ENCODE assay signal across 27 mouse cellular contexts in the genomic region with DNA sequence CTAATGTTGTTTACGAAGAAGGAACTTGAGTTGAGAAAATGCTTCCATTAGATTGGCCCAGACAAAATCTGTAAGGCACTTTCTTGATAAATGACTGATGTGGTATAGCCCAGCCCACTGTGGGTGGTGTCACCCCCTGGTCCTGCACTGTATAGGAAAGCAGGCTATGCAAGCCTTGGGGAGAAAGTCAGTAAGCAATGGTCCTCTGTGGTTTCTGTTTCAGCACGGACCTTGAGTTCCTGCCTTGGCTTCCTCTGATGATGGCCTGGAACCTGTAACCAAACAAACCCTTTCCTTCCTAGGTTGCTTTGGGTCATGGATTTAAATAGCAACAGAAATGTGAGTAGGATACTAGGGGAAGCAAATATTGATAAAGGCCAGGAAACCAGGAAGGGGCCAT.
A peak's percentile ranks its signal among the peaks of the same experiment; 100 is the strongest.
DNase-seq lines count a peak whose midpoint lies in the region; ATAC-seq and TF ChIP-seq lines count a peak whose summit lies in the region.
"Had no signal": no experiment of that assay in that cellular context is flagged by ENCODE, and none has a peak within 500 bp of the region (broad histone marks: within the 10 kb centered on the region; RNA-seq: fewer than 3 reads in every experiment).

No protein-coding gene starts in this region.

- H3K4me1 ChIP-seq in liver, embryonic 11.5 days (replicated peaks; ENCODE audit: control insufficient read depth, insufficient read depth, low read length): no peaks in the 10 kb centered on the region
- no peaks in the 10 kb centered on the region for H3K4me1 ChIP-seq in liver, embryonic 12.5 days
- H3K4me1 ChIP-seq in stomach, embryonic 14.5 days (ENCODE audit: control insufficient read depth, insufficient read depth, low read length): no peaks in the 10 kb centered on the region
- no peaks in the 10 kb centered on the region for H3K4me1 ChIP-seq in stomach, postnatal 0 days (replicated peaks; ENCODE audit: control insufficient read depth, insufficient read depth)
- no peaks in the 10 kb centered on the region for H3K4me1 ChIP-seq in midbrain, postnatal 0 days (ENCODE audit: insufficient read depth, low read length)
- H3K4me1 ChIP-seq: embryonic facial prominence, embryonic 12.5 days; kidney, embryonic 15.5 days had no signal

- H3K4me2 ChIP-seq in liver, embryonic 11.5 days: no peak overlapping the region
- H3K4me2 ChIP-seq in liver, embryonic 12.5 days: no peak overlapping the region
- H3K4me2 ChIP-seq in stomach, embryonic 14.5 days (replicated peaks; ENCODE audit: low read depth, low read length): no peak overlapping the region
- no peak overlapping the region for H3K4me2 ChIP-seq in stomach, postnatal 0 days (replicated peaks; ENCODE audit: low read depth)
- no peak overlapping the region for H3K4me2 ChIP-seq in midbrain, postnatal 0 days (ENCODE audit: low read depth, low read length, poor library complexity, severe bottlenecking)
- H3K4me2 ChIP-seq: embryonic facial prominence, embryonic 12.5 days; kidney, embryonic 15.5 days had no signal

- no peaks in the 10 kb centered on the region for H3K36me3 ChIP-seq in liver, embryonic 11.5 days (ENCODE audit: control insufficient read depth, insufficient read depth, low read length)
- no peaks in the 10 kb centered on the region for H3K36me3 ChIP-seq in liver, embryonic 12.5 days
- no peaks in the 10 kb centered on the region for H3K36me3 ChIP-seq in stomach, embryonic 14.5 days (ENCODE audit: control insufficient read depth, insufficient read depth, low read length)
- H3K36me3 ChIP-seq in stomach, postnatal 0 days (ENCODE audit: control insufficient read depth, insufficient read depth, low read length): no peaks in the 10 kb centered on the region
- H3K36me3 ChIP-seq in midbrain, postnatal 0 days (ENCODE audit: insufficient read depth, low read length): no peaks in the 10 kb centered on the region
- H3K36me3 ChIP-seq: embryonic facial prominence, embryonic 12.5 days; kidney, embryonic 15.5 days had no signal

- intact Hi-C loops in heart, postnatal 25 days (cut with DNase I): no loop called here

- no peaks in the 10 kb centered on the region for H3K9me3 ChIP-seq in liver, embryonic 11.5 days (ENCODE audit: control insufficient read depth, low read length)
- no peaks in the 10 kb centered on the region for H3K9me3 ChIP-seq in liver, embryonic 12.5 days (replicated peaks)
- no peaks in the 10 kb centered on the region for H3K9me3 ChIP-seq in stomach, embryonic 14.5 days (ENCODE audit: control insufficient read depth, low read depth, low read length)
- H3K9me3 ChIP-seq in stomach, postnatal 0 days (ENCODE audit: control insufficient read depth, low read length): no peaks in the 10 kb centered on the region
- no peaks in the 10 kb centered on the region for H3K9me3 ChIP-seq in midbrain, postnatal 0 days (ENCODE audit: low read length)
- H3K9me3 ChIP-seq: embryonic facial prominence, embryonic 12.5 days; kidney, embryonic 15.5 days had no signal

- H3K4me3 ChIP-seq in liver, embryonic 11.5 days (ENCODE audit: low read depth, low read length): no peak overlapping the region
- no peak overlapping the region for H3K4me3 ChIP-seq in liver, embryonic 12.5 days
- H3K4me3 ChIP-seq in stomach, embryonic 14.5 days (ENCODE audit: low read depth, low read length): no peak overlapping the region
- no peak overlapping the region for H3K4me3 ChIP-seq in stomach, postnatal 0 days (ENCODE audit: low read depth, low read length)
- no peak overlapping the region for H3K4me3 ChIP-seq in midbrain, postnatal 0 days (ENCODE audit: low read depth, low read length)
- H3K4me3 ChIP-seq: embryonic facial prominence, embryonic 12.5 days; kidney, embryonic 15.5 days had no signal

- 56% methylated on average over 2 of the region's 2 CpGs for WGBS in liver, embryonic 11.5 days
- WGBS in liver, embryonic 12.5 days (ENCODE audit: insufficient replicate concordance): 47% methylated on average over 2 of the region's 2 CpGs
- WGBS in stomach, embryonic 14.5 days: 67% methylated on average over 2 of the region's 2 CpGs
- 75% methylated on average over 2 of the region's 2 CpGs for WGBS in stomach, postnatal 0 days
- WGBS in midbrain, postnatal 0 days: 89% methylated on average over 2 of the region's 2 CpGs

- TF ChIP-seq CTCF in stomach, postnatal 0 days (IDR thresholded peaks at IDR 0.05; ENCODE audit: low read depth): no peak
- TF ChIP-seq CTCF in midbrain, postnatal 0 days (IDR thresholded peaks at IDR 0.05): no peak

- no peak overlapping the region for H3K27ac ChIP-seq in liver, embryonic 11.5 days (ENCODE audit: low read depth, low read length)
- no peak overlapping the region for H3K27ac ChIP-seq in liver, embryonic 12.5 days
- H3K27ac ChIP-seq in stomach, embryonic 14.5 days (ENCODE audit: low read length): no peak overlapping the region
- H3K27ac ChIP-seq in stomach, postnatal 0 days (replicated peaks): no peak overlapping the region
- H3K27ac ChIP-seq in midbrain, postnatal 0 days (ENCODE audit: low read depth, low read length): no peak overlapping the region
- H3K27ac ChIP-seq: embryonic facial prominence, embryonic 12.5 days; kidney, embryonic 15.5 days had no signal

- DNase-seq in heart, adult 11 months: peak; percentile 89
- no peak for DNase-seq in heart, postnatal 25 days (ENCODE audit: low spot score)
- no peak for DNase-seq in liver, embryonic 11.5 days (ENCODE audit: low spot score)
- no peak for DNase-seq in stomach, postnatal 0 days (ENCODE audit: low spot score)
- no peak for DNase-seq in midbrain, postnatal 0 days (ENCODE audit: low spot score)
- DNase-seq: adrenal gland, postnatal 14 days; cerebellum, adult 11 months; cerebellum, adult 9-10 months; cerebellum, postnatal 36 days; embryo, embryonic 11 days; heart, postnatal 14 days; kidney, adult 18-20 months; kidney, postnatal 36 days; layer of hippocampus, postnatal 36 days; liver; midbrain, embryonic 14.5 days; right cerebral cortex, postnatal 25 days; thymus, adult 2 months; thymus, postnatal 4 days had no signal

- no peaks in the 10 kb centered on the region for H3K27me3 ChIP-seq in liver, embryonic 11.5 days (replicated peaks; ENCODE audit: control insufficient read depth, insufficient read depth, low read length)
- H3K27me3 ChIP-seq in liver, embryonic 12.5 days (replicated peaks): no peaks in the 10 kb centered on the region
- no peaks in the 10 kb centered on the region for H3K27me3 ChIP-seq in stomach, embryonic 14.5 days (ENCODE audit: control insufficient read depth, insufficient read depth, low read length)
- no peaks in the 10 kb centered on the region for H3K27me3 ChIP-seq in stomach, postnatal 0 days (ENCODE audit: control insufficient read depth, insufficient read depth, low read length)
- H3K27me3 ChIP-seq in midbrain, postnatal 0 days (ENCODE audit: insufficient read depth, low read length): no peaks in the 10 kb centered on the region
- H3K27me3 ChIP-seq: embryonic facial prominence, embryonic 12.5 days; kidney, embryonic 15.5 days had no signal

- H3K9ac ChIP-seq in liver, embryonic 11.5 days (ENCODE audit: low read depth, low read length): no peak overlapping the region
- no peak overlapping the region for H3K9ac ChIP-seq in liver, embryonic 12.5 days
- H3K9ac ChIP-seq in stomach, embryonic 14.5 days (replicated peaks; ENCODE audit: low read depth, low read length): no peak overlapping the region
- H3K9ac ChIP-seq in stomach, postnatal 0 days (ENCODE audit: low read length): no peak overlapping the region
- H3K9ac ChIP-seq in midbrain, postnatal 0 days (replicated peaks; ENCODE audit: low read length, poor library complexity, severe bottlenecking): no peak overlapping the region
- H3K9ac ChIP-seq: embryonic facial prominence, embryonic 12.5 days; kidney, embryonic 15.5 days had no signal

- peak; percentile 54; the same call in 1 of the 2 replicates for ATAC-seq in liver, embryonic 11.5 days (replicated peaks; ENCODE audit: low FRiP score)
- ATAC-seq in liver, embryonic 12.5 days: no peak
- ATAC-seq in stomach, embryonic 14.5 days (ENCODE audit: insufficient number of reproducible peaks, insufficient read depth, low FRiP score, low read depth): 0 out of 2 replicates have a peak, but pooled peaks have one; percentile 42
- ATAC-seq in stomach, postnatal 0 days (ENCODE audit: low FRiP score, low TSS enrichment): no peak
- ATAC-seq in megakaryocyte progenitor cell, adult 5-6 weeks (replicated peaks; ENCODE audit: poor library complexity): peak; percentile 63
- ATAC-seq in midbrain, postnatal 0 days (ENCODE audit: low FRiP score): no peak
- ATAC-seq: CD4-positive, CD25-positive, alpha-beta regulatory T cell, adult 4 months; forebrain, embryonic 16.5 days; hindbrain, embryonic 16.5 days had no signal

- TF ChIP-seq EP300 in stomach, postnatal 0 days (optimal IDR thresholded peaks at IDR 0.05): no peak

Comparison
In these comparisons a context has a peak if more than half of its experiments do, and no peak if none do; other contexts are left out.
1. ATAC-seq: peak in liver, embryonic 11.5 days (single experiment), stomach, embryonic 14.5 days (single experiment) and megakaryocyte progenitor cell, adult 5-6 weeks (single experiment); none in liver, embryonic 12.5 days (single experiment), stomach, postnatal 0 days (single experiment) and midbrain, postnatal 0 days (single experiment).